Mouse (Mus musculus): ENCODE measurements around the gene Spag6.

Spag6 gene

GRCm38 (mm10) chr2:18688286-18688685 lies 5.5 kb upstream of the Spag6 start:
- DNase-seq (ENCODE audit: low spot score) = no peak

GRCm38 (mm10) chr2:18688708-18689063 lies 5.1 kb upstream of the Spag6 start:
- DNase-seq (ENCODE audit: low spot score) = no peak

- DNase-seq (ENCODE audit: low spot score) = no peak
These were observed 4.5 kb upstream of the Spag6 start for GRCm38 (mm10) chr2:18689064-18689921.

GRCm38 (mm10) chr2:18690055-18690691 lies 3.7 kb upstream of the Spag6 start:
- DNase-seq (ENCODE audit: low spot score) = no peak

- no peak for DNase-seq (ENCODE audit: low spot score)
These were observed 3.1 kb upstream of the Spag6 start for GRCm38 (mm10) chr2:18690756-18691155.

GRCm38 (mm10) chr2:18692031-18692430 lies 1.8 kb upstream of the Spag6 start:
- no peak for DNase-seq (ENCODE audit: low spot score)

- no peak for DNase-seq (ENCODE audit: low spot score)
These were observed 1.3 kb upstream of the Spag6 start for GRCm38 (mm10) chr2:18692548-18692947.

GRCm38 (mm10) chr2:18693491-18693870 lies 351 bp upstream of the Spag6 start:
- no peak for DNase-seq (ENCODE audit: low spot score)

GRCm38 (mm10) chr2:18694611-18694950 lies 749 bp downstream of the Spag6 start:
- DNase-seq (ENCODE audit: low spot score) = no peak

- DNase-seq (ENCODE audit: low spot score) = no peak
These were observed 1.3 kb downstream of the Spag6 start for GRCm38 (mm10) chr2:18695163-18695562.

GRCm38 (mm10) chr2:18695629-18696150 lies 1.9 kb downstream of the Spag6 start:
- no peak for DNase-seq (ENCODE audit: low spot score)

GRCm38 (mm10) chr2:18697591-18698244 lies 3.9 kb downstream of the Spag6 start:
- DNase-seq (ENCODE audit: low spot score) = no peak

- DNase-seq (ENCODE audit: low spot score) = no peak
These were observed 5.0 kb downstream of the Spag6 start for GRCm38 (mm10) chr2:18698663-18699385.

GRCm38 (mm10) chr2:18699401-18699990 lies 5.7 kb downstream of the Spag6 start:
- no peak for DNase-seq (ENCODE audit: low spot score)

GRCm38 (mm10) chr2:18710356-18710755 lies 16.5 kb downstream of the Spag6 start:
- no peak for DNase-seq (ENCODE audit: low spot score)

- no peak for DNase-seq (ENCODE audit: low spot score)
These were observed 19.2 kb downstream of the Spag6 start for GRCm38 (mm10) chr2:18713071-18713470.

GRCm38 (mm10) chr2:18714337-18714736 lies 20.5 kb downstream of the Spag6 start:
- no peak for DNase-seq (ENCODE audit: low spot score)

GRCm38 (mm10) chr2:18718521-18718920 lies 24.7 kb downstream of the Spag6 start:
- DNase-seq (ENCODE audit: low spot score) = no peak

GRCm38 (mm10) chr2:18722208-18722830 lies 28.5 kb downstream of the Spag6 start:
- no peak for DNase-seq (ENCODE audit: low spot score)

- DNase-seq (ENCODE audit: low spot score) = no peak
These were observed 30.6 kb downstream of the Spag6 start for GRCm38 (mm10) chr2:18724462-18724861.

GRCm38 (mm10) chr2:18725880-18726279 lies 32.0 kb downstream of the Spag6 start:
- DNase-seq (ENCODE audit: low spot score) = no peak

Measured in ovary, postnatal 10 days (tissue).